Mouse (Mus musculus): ENCODE results near the gene Trim14. TPM values are rescaled to one million over a fixed set of nuclear protein-coding genes. Genes with fewer than 3 reads are reported as not detected.

Gene Trim14
- polyA plus RNA-seq, 1 experiment from 2014 or later = 8.2 TPM

DNA sequence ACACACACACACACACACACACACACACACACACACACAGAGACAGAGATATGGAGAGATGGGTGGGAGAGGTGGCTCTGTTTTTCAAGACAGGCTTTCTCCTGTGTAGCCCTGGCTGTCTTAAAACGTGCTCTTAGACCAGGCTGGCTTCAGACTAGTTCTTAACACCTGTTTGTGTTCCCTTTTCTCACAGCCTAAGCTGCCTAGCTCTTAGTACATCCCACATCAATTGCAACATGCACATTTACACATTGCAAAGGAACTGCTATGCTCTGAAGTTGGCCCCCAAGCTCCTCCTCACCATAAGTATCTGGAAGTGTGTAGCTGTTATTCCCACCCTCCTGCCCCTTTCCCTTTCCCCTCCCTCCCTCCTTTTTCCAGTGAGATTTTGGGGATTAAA is 88.5 kb downstream of the Trim14 start:
- ATAC-seq (ENCODE audit: low read depth) = no peak
- H3K27ac ChIP-seq (ENCODE audit: low read length) = peak overlapping the region; percentile 28; the same call in 1 of the 2 replicates
- H3K36me3 ChIP-seq (ENCODE audit: control insufficient read depth, insufficient read depth) = no peaks in the 10 kb centered on the region
- no peaks in the 10 kb centered on the region for H3K27me3 ChIP-seq (ENCODE audit: control insufficient read depth, insufficient read depth, low read depth, low read length)
- no peak overlapping the region for H3K4me2 ChIP-seq (ENCODE audit: low read depth, low read length)
- 0 out of 2 replicates have a peak overlapping the region, but pooled peaks have one; percentile 22 for H3K9ac ChIP-seq (ENCODE audit: low read depth, low read length)
- WGBS (ENCODE audit: insufficient replicate concordance) = 22% methylated on average over 1 of the region's 1 CpGs
- H3K4me1 ChIP-seq (ENCODE audit: control insufficient read depth, low read depth, low read length) = peaks cover 38% of the 10 kb centered on the region
- no peak overlapping the region for H3K4me3 ChIP-seq (ENCODE audit: low read depth, low read length)
- H3K9me3 ChIP-seq (replicated peaks; ENCODE audit: control insufficient read depth, low read length) = no peaks in the 10 kb centered on the region

- ATAC-seq (ENCODE audit: low read depth) = no peak
- 74% methylated on average over 9 of the region's 9 CpGs for WGBS (ENCODE audit: insufficient replicate concordance)
- Histone ChIP-seq H3K27ac (ENCODE audit: low read length) (peak overlapping the region; percentile 5; the same call in 1 of the 2 replicates), H3K4me2 (ENCODE audit: low read depth, low read length) (no peak overlapping the region), H3K9ac (ENCODE audit: low read depth, low read length) (0 out of 2 replicates have a peak overlapping the region, but pooled peaks have one; percentile 10), H3K9me3 (replicated peaks; ENCODE audit: control insufficient read depth, low read length) (no peaks in the 10 kb centered on the region), H3K4me1 (ENCODE audit: control insufficient read depth, low read depth, low read length) (peaks cover 38% of the 10 kb centered on the region), H3K27me3 (ENCODE audit: control insufficient read depth, insufficient read depth, low read depth, low read length) (no peaks in the 10 kb centered on the region), H3K36me3 (ENCODE audit: control insufficient read depth, insufficient read depth) (no peaks in the 10 kb centered on the region), H3K4me3 (ENCODE audit: low read depth, low read length) (no peak overlapping the region)
These were observed 90.5 kb downstream of the Trim14 start for GRCm38 (mm10) chr4:46445237-46445945.

Other genes with a start within 250 kb of the Trim14 start
- not detected in 2 replicates for gene Foxe1, start 192.5 kb downstream of the Trim14 start, polyA plus RNA-seq (2015; fragmentation: Nextera tagmentation; extraction: Ambion mirVana)
- gene Trmo, start 146.7 kb downstream of the Trim14 start, polyA plus RNA-seq (2015; fragmentation: Nextera tagmentation; extraction: Ambion mirVana) = 6.3 and 7.1 TPM in 2 replicates
- gene Hemgn, start 122.6 kb downstream of the Trim14 start, polyA plus RNA-seq (2015; fragmentation: Nextera tagmentation; extraction: Ambion mirVana) = 375 and 394 TPM in 2 replicates
- 318 and 338 TPM in 2 replicates for gene Anp32b, start 85.2 kb downstream of the Trim14 start, polyA plus RNA-seq (2015; fragmentation: Nextera tagmentation; extraction: Ambion mirVana)
- 40.5 and 48.3 TPM in 2 replicates for gene Nans, start 46.9 kb downstream of the Trim14 start, polyA plus RNA-seq (2015; fragmentation: Nextera tagmentation; extraction: Ambion mirVana)
- 2.7 and 3.9 TPM in 2 replicates for gene Coro2a, start 66.1 kb upstream of the Trim14 start, polyA plus RNA-seq (2015; fragmentation: Nextera tagmentation; extraction: Ambion mirVana)
- gene Tbc1d2, start 114.1 kb upstream of the Trim14 start, polyA plus RNA-seq (2015; fragmentation: Nextera tagmentation; extraction: Ambion mirVana) = 0.84 and 0.86 TPM in 2 replicates

All from liver, embryonic 16.5 days (tissue).